In genomic region chr17:25941511-25942241, GRCm38 (mm10) we compare ENCODE assay signal across 8 mouse cellular contexts. TPM values are rescaled to one million over a fixed set of nuclear protein-coding genes. Genes with fewer than 3 reads are reported as not detected.
DNase-seq lines count a peak whose midpoint lies in the region; ATAC-seq and TF ChIP-seq lines count a peak whose summit lies in the region.

No protein-coding gene starts in this region.

- TF ChIP-seq CTCF in cortical plate, adult 2 months (IDR thresholded peaks at IDR 0.05; ENCODE audit: extremely low read depth, insufficient read depth, low read length), result no peak
- TF ChIP-seq CTCF in midbrain, postnatal 0 days (IDR thresholded peaks at IDR 0.05), result no peak

- peak overlapping the region; percentile 69 for H3K4me3 ChIP-seq in cortical plate, adult 2 months (ENCODE audit: insufficient read depth, low read length)
- peak overlapping the region; percentile 94 for H3K4me3 ChIP-seq in intestine, embryonic 16.5 days (ENCODE audit: low read length)
- H3K4me3 ChIP-seq in limb, embryonic 15.5 days, result peak overlapping the region; percentile 86
- peak overlapping the region; percentile 77 for H3K4me3 ChIP-seq in midbrain, postnatal 0 days (ENCODE audit: low read depth, low read length)

- DNase-seq in layer of hippocampus, adult 11-12 months (ENCODE audit: low spot score), result peak; percentile 72
- no peak for DNase-seq in layer of hippocampus, adult 9-10 months (ENCODE audit: low spot score)
- DNase-seq in gastrocnemius, postnatal 4 days (ENCODE audit: low spot score in 2 of 2), result peak; percentile 60 to 84
- DNase-seq in midbrain, postnatal 0 days (ENCODE audit: low spot score), result peak; percentile 71
- peak; percentile 80 to 83 for DNase-seq in spleen, postnatal 10 days (ENCODE audit: low spot score in 2 of 2)

- WGBS in intestine, embryonic 16.5 days, result 3% methylated on average over 54 of the region's 54 CpGs
- WGBS in limb, embryonic 15.5 days, result 3% methylated on average over 54 of the region's 54 CpGs
- 4% methylated on average over 43 of the region's 54 CpGs for WGBS in midbrain, postnatal 0 days

- ATAC-seq in intestine, embryonic 16.5 days, result peak; percentile 72
- no peak for ATAC-seq in limb, embryonic 15.5 days (ENCODE audit: insufficient number of reproducible peaks, low FRiP score, low TSS enrichment, low read depth)
- ATAC-seq in midbrain, postnatal 0 days (ENCODE audit: low FRiP score), result peak; percentile 68

- no peaks in the 10 kb centered on the region for H3K9me3 ChIP-seq in intestine, embryonic 16.5 days (ENCODE audit: control insufficient read depth, low read length)
- H3K9me3 ChIP-seq in limb, embryonic 15.5 days, result no peaks in the 10 kb centered on the region
- H3K9me3 ChIP-seq in midbrain, postnatal 0 days (ENCODE audit: low read length), result no peaks in the 10 kb centered on the region

- no peaks in the 10 kb centered on the region for H3K27me3 ChIP-seq in intestine, embryonic 16.5 days (replicated peaks; ENCODE audit: control insufficient read depth, insufficient read depth, low read length)
- H3K27me3 ChIP-seq in limb, embryonic 15.5 days, result no peaks in the 10 kb centered on the region
- no peaks in the 10 kb centered on the region for H3K27me3 ChIP-seq in midbrain, postnatal 0 days (ENCODE audit: insufficient read depth, low read length)

- 0 out of 2 replicates have a peak, but pooled peaks cover under 1% of the 10 kb centered on the region for H3K36me3 ChIP-seq in intestine, embryonic 16.5 days (ENCODE audit: control insufficient read depth, insufficient read depth, low read length)
- peaks cover 12% of the 10 kb centered on the region for H3K36me3 ChIP-seq in limb, embryonic 15.5 days
- H3K36me3 ChIP-seq in midbrain, postnatal 0 days (ENCODE audit: insufficient read depth, low read length), result peaks cover 8% of the 10 kb centered on the region

- peak; percentile 52; the same call in 1 of the 2 replicates for TF ChIP-seq POLR2A in cortical plate, adult 2 months (IDR thresholded peaks at IDR 0.05; ENCODE audit: extremely low read depth, insufficient read depth, low read length)

- H3K9ac ChIP-seq in intestine, embryonic 16.5 days (ENCODE audit: low read depth, low read length), result peak overlapping the region; percentile 97
- peak overlapping the region; percentile 96 for H3K9ac ChIP-seq in limb, embryonic 15.5 days
- peak overlapping the region; percentile 98 for H3K9ac ChIP-seq in midbrain, postnatal 0 days (replicated peaks; ENCODE audit: low read length, poor library complexity, severe bottlenecking)

- peak overlapping the region; percentile 60 for H3K4me2 ChIP-seq in intestine, embryonic 16.5 days (ENCODE audit: low read depth, low read length)
- H3K4me2 ChIP-seq in limb, embryonic 15.5 days, result peak overlapping the region; percentile 51
- peak overlapping the region; percentile 77 for H3K4me2 ChIP-seq in midbrain, postnatal 0 days (ENCODE audit: low read depth, low read length, poor library complexity, severe bottlenecking)

- H3K27ac ChIP-seq in cortical plate, adult 2 months (ENCODE audit: insufficient read depth, low read length), result peak overlapping the region; percentile 74
- peak overlapping the region; percentile 88 for H3K27ac ChIP-seq in intestine, embryonic 16.5 days (ENCODE audit: low read length)
- H3K27ac ChIP-seq in limb, embryonic 15.5 days, result peak overlapping the region; percentile 88
- H3K27ac ChIP-seq in midbrain, postnatal 0 days (ENCODE audit: low read depth, low read length), result peak overlapping the region; percentile 85

- H3K4me1 ChIP-seq in cortical plate, adult 2 months (ENCODE audit: control insufficient read depth, insufficient read depth, low read length), result peaks cover 3% of the 10 kb centered on the region; the same call in 1 of the 2 replicates
- peaks cover 13% of the 10 kb centered on the region for H3K4me1 ChIP-seq in intestine, embryonic 16.5 days (ENCODE audit: control insufficient read depth, insufficient read depth, low read length)
- H3K4me1 ChIP-seq in limb, embryonic 15.5 days, result peaks cover 21% of the 10 kb centered on the region
- H3K4me1 ChIP-seq in midbrain, postnatal 0 days (ENCODE audit: insufficient read depth, low read length), result peaks cover 8% of the 10 kb centered on the region; the same call in 1 of the 2 replicates

RNA-seq across cellular contexts. Expression of gene Pigq, which starts 3.1 kb away (rescaled TPM):
- polyA plus RNA-seq in cortical plate, adult 2 months (2012; rRNA removed), result 156 and 159 TPM in 2 replicates
- 10 to 100 TPM; 46.7 to 50.8 TPM for total RNA-seq in gastrocnemius, postnatal 4 days (2021)
- 57.8 and 59.7 TPM in 2 replicates for polyA plus RNA-seq in intestine, embryonic 16.5 days (2015; fragmentation: Nextera tagmentation; extraction: Ambion mirVana)
- polyA plus RNA-seq in limb, embryonic 15.5 days (2015; fragmentation: Nextera tagmentation; extraction: Ambion mirVana), result 45.7 and 47.8 TPM in 2 replicates
- total RNA-seq in midbrain, postnatal 0 days (2014; rRNA removed), result 73.6 and 111 TPM in 2 replicates
- 75.4 and 79.7 TPM in 2 replicates for polyA plus RNA-seq in midbrain, postnatal 0 days (2015; fragmentation: Nextera tagmentation; extraction: Ambion mirVana)

RNA-seq across cellular contexts. Expression of gene Nhlrc4, which starts 3.1 kb away (rescaled TPM):
- 1.1 and 1.9 TPM in 2 replicates for polyA plus RNA-seq in cortical plate, adult 2 months (2012; rRNA removed)
- total RNA-seq in gastrocnemius, postnatal 4 days (2021), result not detected
- 0.73 TPM in 1 of 2 replicates, not detected in the other for polyA plus RNA-seq in intestine, embryonic 16.5 days (2015; fragmentation: Nextera tagmentation; extraction: Ambion mirVana)
- 0.42 TPM in 1 of 2 replicates, not detected in the other for polyA plus RNA-seq in limb, embryonic 15.5 days (2015; fragmentation: Nextera tagmentation; extraction: Ambion mirVana)
- total RNA-seq in midbrain, postnatal 0 days (2014; rRNA removed), result 0.47 and 0.60 TPM in 2 replicates
- 0.35 and 0.91 TPM in 2 replicates for polyA plus RNA-seq in midbrain, postnatal 0 days (2015; fragmentation: Nextera tagmentation; extraction: Ambion mirVana)

RNA-seq across cellular contexts. Expression of gene A930017K11Rik, which starts 10.7 kb away (rescaled TPM):
- 0.79 and 0.92 TPM in 2 replicates for polyA plus RNA-seq in cortical plate, adult 2 months (2012; rRNA removed)
- total RNA-seq in gastrocnemius, postnatal 4 days (2021), result not detected
- 0.21 and 0.22 TPM in 2 replicates for polyA plus RNA-seq in intestine, embryonic 16.5 days (2015; fragmentation: Nextera tagmentation; extraction: Ambion mirVana)
- 0.06 and 0.14 TPM in 2 replicates for polyA plus RNA-seq in limb, embryonic 15.5 days (2015; fragmentation: Nextera tagmentation; extraction: Ambion mirVana)
- total RNA-seq in midbrain, postnatal 0 days (2014; rRNA removed), result 2.9 and 4.1 TPM in 2 replicates
- polyA plus RNA-seq in midbrain, postnatal 0 days (2015; fragmentation: Nextera tagmentation; extraction: Ambion mirVana), result 3.2 and 3.7 TPM in 2 replicates

RNA-seq across cellular contexts. Expression of gene Rab40c, which starts 22.1 kb away (rescaled TPM):
- polyA plus RNA-seq in cortical plate, adult 2 months (2012; rRNA removed), result 68.9 and 71.1 TPM in 2 replicates
- 10 to 100 TPM; 15.1 to 17.2 TPM for total RNA-seq in gastrocnemius, postnatal 4 days (2021)
- polyA plus RNA-seq in intestine, embryonic 16.5 days (2015; fragmentation: Nextera tagmentation; extraction: Ambion mirVana), result 23.2 and 24.3 TPM in 2 replicates
- 30.7 and 35.2 TPM in 2 replicates for polyA plus RNA-seq in limb, embryonic 15.5 days (2015; fragmentation: Nextera tagmentation; extraction: Ambion mirVana)
- total RNA-seq in midbrain, postnatal 0 days (2014; rRNA removed), result 42.1 and 43.0 TPM in 2 replicates
- 36.2 and 38.9 TPM in 2 replicates for polyA plus RNA-seq in midbrain, postnatal 0 days (2015; fragmentation: Nextera tagmentation; extraction: Ambion mirVana)

RNA-seq across cellular contexts. Expression of gene Capn15, which starts 43.9 kb away (rescaled TPM):
- 45.8 and 48.0 TPM in 2 replicates for polyA plus RNA-seq in cortical plate, adult 2 months (2012; rRNA removed)
- 10 to 100 TPM; 14.2 to 14.5 TPM for total RNA-seq in gastrocnemius, postnatal 4 days (2021)
- 22.3 and 24.5 TPM in 2 replicates for polyA plus RNA-seq in intestine, embryonic 16.5 days (2015; fragmentation: Nextera tagmentation; extraction: Ambion mirVana)
- polyA plus RNA-seq in limb, embryonic 15.5 days (2015; fragmentation: Nextera tagmentation; extraction: Ambion mirVana), result 24.5 and 29.0 TPM in 2 replicates
- 29.7 and 36.8 TPM in 2 replicates for total RNA-seq in midbrain, postnatal 0 days (2014; rRNA removed)
- 14.7 and 20.1 TPM in 2 replicates for polyA plus RNA-seq in midbrain, postnatal 0 days (2015; fragmentation: Nextera tagmentation; extraction: Ambion mirVana)
